Mouse (Mus musculus): ENCODE results near the gene Vegfb.
A peak's percentile ranks its signal among the peaks of the same experiment; 100 is the strongest.

The Vegfb gene

GRCm38 (mm10) chr19:6941372-6942248 is 45.8 kb downstream of the Vegfb start, which contains the start of gene Bad:
TSS of gene Bad (plus strand) at chr19:6941861.
- peak; percentile 93 for DNase-seq (ENCODE audit: low read depth)

GRCm38 (mm10) chr19:6940396-6941351 is 46.8 kb downstream of the Vegfb start:
- peak; percentile 33 for DNase-seq (ENCODE audit: low read depth)

- no peak for DNase-seq (ENCODE audit: low read depth)
Observed at GRCm38 (mm10) chr19:6939106-6940002, 48.1 kb downstream of the Vegfb start.

GRCm38 (mm10) chr19:6937541-6938465 is 49.6 kb downstream of the Vegfb start:
- no peak for DNase-seq (ENCODE audit: low read depth)

- peak; percentile 53 for DNase-seq (ENCODE audit: low read depth)
Observed at GRCm38 (mm10) chr19:6936299-6936698, 51.2 kb downstream of the Vegfb start.

GRCm38 (mm10) chr19:6934195-6934977 is 53.1 kb downstream of the Vegfb start, which contains the start of gene Kcnk4:
TSS of gene Kcnk4 (minus strand) at chr19:6934515.
- no peak for DNase-seq (ENCODE audit: low read depth)

GRCm38 (mm10) chr19:6933436-6934194 is 53.8 kb downstream of the Vegfb start:
- no peak for DNase-seq (ENCODE audit: low read depth)

GRCm38 (mm10) chr19:6933102-6933435 is 54.4 kb downstream of the Vegfb start:
- no peak for DNase-seq (ENCODE audit: low read depth)

Measured in 416B (cell line).